Mouse (Mus musculus): Measurements from ENCODE around the gene Tspan15. TPM values are rescaled to one million over a fixed set of nuclear protein-coding genes. Genes with fewer than 3 reads are reported as not detected.
A peak's percentile ranks its signal among the peaks of the same experiment; 100 is the strongest.

Gene Tspan15
- polyA plus RNA-seq, 1 experiment from 2014 or later: 36.0 TPM

DNA sequence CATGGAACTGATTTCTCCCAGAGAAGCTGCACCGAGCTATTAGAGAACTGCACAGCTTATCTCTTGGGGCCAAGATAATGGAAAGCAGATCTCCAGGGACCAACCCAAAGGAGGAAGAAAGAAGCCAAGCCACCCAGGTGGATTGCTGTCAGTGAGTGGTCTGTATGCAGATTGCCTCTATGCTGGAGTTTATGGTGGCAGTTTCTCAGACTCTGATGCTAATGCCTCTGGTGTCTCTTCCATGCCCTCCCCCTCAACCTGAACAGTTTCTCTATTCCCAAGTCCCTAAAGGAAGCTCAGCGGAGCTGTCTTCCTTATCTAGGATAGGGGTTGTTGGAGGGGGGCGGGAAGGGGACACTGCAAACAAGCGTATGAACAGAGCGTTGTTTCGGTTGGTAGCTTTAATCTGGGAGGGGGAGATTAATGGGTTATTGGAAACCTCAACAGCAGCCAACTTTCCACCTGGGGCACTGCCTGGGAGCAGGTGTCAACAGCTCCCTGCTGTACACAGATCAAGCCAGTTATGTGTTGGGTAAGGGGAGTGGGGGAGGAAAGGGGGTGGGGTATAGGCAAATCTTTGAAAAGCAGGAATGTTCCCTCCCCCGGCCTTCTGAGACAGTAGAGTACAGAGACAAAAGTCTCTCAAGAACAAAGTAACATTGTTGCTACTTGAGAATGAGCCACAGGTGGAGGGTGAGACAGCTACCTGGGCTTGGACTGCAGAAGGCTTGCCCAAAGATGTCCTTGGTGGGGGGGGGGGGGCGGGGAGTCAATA is 95.2 kb downstream of the Tspan15 start:
- Histone ChIP-seq H3K36me3 (ENCODE audit: control insufficient read depth, insufficient read depth, low read length) (no peaks in the 10 kb centered on the region), H3K27ac (ENCODE audit: low read depth, low read length) (no peak overlapping the region), H3K4me1 (ENCODE audit: control insufficient read depth, insufficient read depth, low read length) (0 out of 2 replicates have a peak, but pooled peaks cover 4% of the 10 kb centered on the region), H3K27me3 (ENCODE audit: control insufficient read depth, insufficient read depth, low read length) (peaks cover 70% of the 10 kb centered on the region), H3K4me2 (replicated peaks; ENCODE audit: low read depth, low read length) (no peak overlapping the region), H3K9me3 (ENCODE audit: control insufficient read depth, low read length) (no peaks in the 10 kb centered on the region), H3K4me3 (ENCODE audit: low read length) (no peak overlapping the region), H3K9ac (ENCODE audit: low read depth, low read length) (no peak overlapping the region)
- ATAC-seq (ENCODE audit: low FRiP score, low TSS enrichment): no peak
- 4% methylated on average over 8 of the region's 8 CpGs for WGBS

Small RNA genes lying within 50 kb of the gene (microRNA-seq; reads per million reads assigned to microRNA genes)
- 2.7 reads per million, percentile 10 among the genes with 10 or more reads in this experiment for gene Mir7662

Other genes starting within 250 kb of the Tspan15 start
- gene Neurog3, start 98.2 kb downstream of the Tspan15 start, polyA plus RNA-seq (2014; fragmentation: Nextera tagmentation; extraction: Ambion mirVana): 0.27 TPM in 1 of 2 replicates, not detected in the other
- gene Fam241b, start 87.3 kb downstream of the Tspan15 start, polyA plus RNA-seq (2014; fragmentation: Nextera tagmentation; extraction: Ambion mirVana): 3.8 and 9.8 TPM in 2 replicates
- not detected in 2 replicates for gene Tacr2, start 21.2 kb upstream of the Tspan15 start, polyA plus RNA-seq (2014; fragmentation: Nextera tagmentation; extraction: Ambion mirVana)
- gene Hk1, start 148.7 kb upstream of the Tspan15 start, polyA plus RNA-seq (2014; fragmentation: Nextera tagmentation; extraction: Ambion mirVana): 14.2 and 31.4 TPM in 2 replicates
- 1.7 TPM in 2 replicates for gene Hkdc1, start 191.2 kb upstream of the Tspan15 start, polyA plus RNA-seq (2014; fragmentation: Nextera tagmentation; extraction: Ambion mirVana)
- gene 4930507D05Rik, start 218.2 kb upstream of the Tspan15 start, polyA plus RNA-seq (2014; fragmentation: Nextera tagmentation; extraction: Ambion mirVana): 0.79 and 0.83 TPM in 2 replicates
- gene Supv3l1, start 218.5 kb upstream of the Tspan15 start, polyA plus RNA-seq (2014; fragmentation: Nextera tagmentation; extraction: Ambion mirVana): 23.3 and 32.6 TPM in 2 replicates